In genomic region chr5:96804304-96804703, GRCm38 (mm10) we compare ENCODE assay signal across 11 mouse cellular contexts. TPM values are rescaled to one million over a fixed set of nuclear protein-coding genes. Genes with fewer than 3 reads are reported as not detected.
A peak's percentile ranks its signal among the peaks of the same experiment; 100 is the strongest.
DNase-seq lines count a peak whose midpoint lies in the region; ATAC-seq lines count a peak whose summit lies in the region.
"Had no signal": no experiment of that assay in that cellular context is flagged by ENCODE, and none has a peak within 500 bp of the region (broad histone marks: within the 10 kb centered on the region; RNA-seq: fewer than 3 reads in every experiment).

No protein-coding gene starts in this region.

- H3K27me3 ChIP-seq in heart, embryonic 15.5 days = no peaks in the 10 kb centered on the region
- H3K27me3 ChIP-seq: embryonic facial prominence, embryonic 15.5 days; liver, embryonic 13.5 days had no signal

- no peak overlapping the region for H3K9ac ChIP-seq in heart, embryonic 15.5 days
- H3K9ac ChIP-seq: embryonic facial prominence, embryonic 15.5 days; liver, embryonic 13.5 days had no signal

- H3K4me1 ChIP-seq in heart, embryonic 15.5 days (replicated peaks) = peaks cover 25% of the 10 kb centered on the region
- H3K4me1 ChIP-seq: liver, embryonic 13.5 days had no signal

- WGBS in heart, embryonic 15.5 days = 47% methylated on average over 4 of the region's 4 CpGs

- no peaks in the 10 kb centered on the region for H3K9me3 ChIP-seq in heart, embryonic 15.5 days (replicated peaks)
- H3K9me3 ChIP-seq: embryonic facial prominence, embryonic 15.5 days; liver, embryonic 13.5 days had no signal

- H3K4me3 ChIP-seq in heart, embryonic 15.5 days = no peak overlapping the region
- H3K4me3 ChIP-seq: embryonic facial prominence, embryonic 15.5 days; left cerebral cortex, adult 2 months; liver, embryonic 13.5 days had no signal

- no peak overlapping the region for H3K4me2 ChIP-seq in heart, embryonic 15.5 days
- H3K4me2 ChIP-seq: embryonic facial prominence, embryonic 15.5 days; liver, embryonic 13.5 days had no signal

- no peak overlapping the region for H3K27ac ChIP-seq in heart, embryonic 15.5 days
- H3K27ac ChIP-seq: embryonic facial prominence, embryonic 15.5 days; left cerebral cortex, adult 2 months; liver, embryonic 13.5 days had no signal

- no peaks in the 10 kb centered on the region for H3K36me3 ChIP-seq in heart, embryonic 15.5 days
- H3K36me3 ChIP-seq: embryonic facial prominence, embryonic 15.5 days; liver, embryonic 13.5 days had no signal

- ATAC-seq in heart, embryonic 15.5 days (replicated peaks; ENCODE audit: insufficient number of reproducible peaks, insufficient read depth, low FRiP score, low read depth) = peak; percentile 45; the same call in 1 of the 2 replicates

- peak; percentile 30 for DNase-seq in kidney, adult 11 months
- no peak for DNase-seq in kidney, postnatal 4 days
- DNase-seq in kidney, postnatal 36 days = peak; percentile 23 to 67
- no peak for DNase-seq in right cerebral cortex, adult 2 months (ENCODE audit: low spot score in 2 of 2)
- DNase-seq in cerebellum, postnatal 4 days (ENCODE audit: low spot score in 2 of 2) = no peak
- DNase-seq in thymus, postnatal 36 days = no peak
- DNase-seq: liver, embryonic 13.5 days; spleen, adult 18-20 months had no signal

RNA-seq across cellular contexts. Expression of gene Anxa3, which starts 11.2 kb away (rescaled TPM):
- polyA plus RNA-seq in heart, embryonic 15.5 days (2015; fragmentation: Nextera tagmentation; extraction: Ambion mirVana) = 46.0 and 52.0 TPM in 2 replicates

Comparison
In these comparisons a context has a peak if more than half of its experiments do, and no peak if none do; other contexts are left out.
1. DNase-seq: peak in kidney, adult 11 months (single experiment) and kidney, postnatal 36 days (2 of 2); none in kidney, postnatal 4 days (0 of 2), right cerebral cortex, adult 2 months (0 of 2), cerebellum, postnatal 4 days (0 of 2) and thymus, postnatal 36 days (0 of 2).